Mouse (Mus musculus) neural tube, embryonic 11.5 days (tissue): ENCODE data around the gene Sfxn3. TPM values are rescaled to one million over a fixed set of nuclear protein-coding genes. Genes with fewer than 3 reads are reported as not detected.

Experiments used
- polyA plus RNA-seq: library from polyadenylated mRNA; unstranded; fragments of >200 nt; fragmentation: Nextera tagmentation; extraction: Ambion mirVana; gene quantifications from 2 replicates; pipeline ENCODE4 v1.2.1, GENCODE M21; 2014

Sfxn3 gene
- polyA plus RNA-seq, 1 experiment from 2014 or later, result 23.3 TPM

Other genes with a start within 250 kb of the Sfxn3 start
- 46.4 and 53.6 TPM in 2 replicates for gene Slf2, start 116.4 kb upstream of the Sfxn3 start, polyA plus RNA-seq
- 6.6 and 6.7 TPM in 2 replicates for gene Sema4g, start 58.4 kb upstream of the Sfxn3 start, polyA plus RNA-seq
- 16.0 and 16.5 TPM in 2 replicates for gene Twnk, start 41.8 kb upstream of the Sfxn3 start, polyA plus RNA-seq
- 65.3 and 80.6 TPM in 2 replicates for gene Mrpl43, start 41.1 kb upstream of the Sfxn3 start, polyA plus RNA-seq
- 52.8 and 57.5 TPM in 2 replicates for gene Lzts2, start 33.1 kb upstream of the Sfxn3 start, polyA plus RNA-seq
- 0.57 and 0.81 TPM in 2 replicates for gene Pdzd7, start 1.8 kb upstream of the Sfxn3 start, polyA plus RNA-seq
- 0.50 and 0.87 TPM in 2 replicates for gene Kazald1, start 27.7 kb downstream of the Sfxn3 start, polyA plus RNA-seq
- gene Tlx1, start 103.2 kb downstream of the Sfxn3 start, polyA plus RNA-seq, result 0.29 and 0.72 TPM in 2 replicates
- 7.7 TPM in 2 replicates for gene Lbx1, start 188.3 kb downstream of the Sfxn3 start, polyA plus RNA-seq